Mouse (Mus musculus) CD4-positive helper T cell, adult 2 months (primary cell): ENCODE measurements around the gene Cinp.
"Not testable (repeated sequence)": the region's sequence is repeated elsewhere in the genome, so short reads cannot be mapped to it uniquely, and the experiment has no call there.

Experiments used
- DNase-seq: peaks from one replicate; pipeline ENCODE4 v3.0.0-alpha.2; 2012; ENCODE audit warnings: low read depth, missing footprints, low spot score

Cinp gene

GRCm38 (mm10) chr12:110860293-110860692 is 28.7 kb downstream of the Cinp start:
- DNase-seq: no peak

GRCm38 (mm10) chr12:110858681-110859080 is 30.3 kb downstream of the Cinp start:
- DNase-seq: not testable (repeated sequence)

- DNase-seq: peak; percentile 51
These were observed 31.7 kb downstream of the Cinp start for GRCm38 (mm10) chr12:110857196-110857595.

- no peak for DNase-seq
These were observed 33.9 kb downstream of the Cinp start for GRCm38 (mm10) chr12:110854786-110855737.

- DNase-seq: no peak
These were observed 37.0 kb downstream of the Cinp start for GRCm38 (mm10) chr12:110851923-110852322.

- peak; percentile 68 for DNase-seq
These were observed 37.5 kb downstream of the Cinp start for GRCm38 (mm10) chr12:110851414-110851813.

- no peak for DNase-seq
These were observed 38.1 kb downstream of the Cinp start for GRCm38 (mm10) chr12:110850929-110851256.

- DNase-seq: peak; percentile 65
These were observed 38.7 kb downstream of the Cinp start, which contains the start of gene Zfp839 for GRCm38 (mm10) chr12:110850010-110850928. TSS of gene Zfp839 (plus strand) at chr12:110850253.

GRCm38 (mm10) chr12:110846191-110846765 is 42.7 kb downstream of the Cinp start:
- DNase-seq: no peak

- peak; percentile 65 for DNase-seq
These were observed 43.6 kb downstream of the Cinp start for GRCm38 (mm10) chr12:110845131-110845880.

- no peak for DNase-seq
These were observed 44.5 kb downstream of the Cinp start for GRCm38 (mm10) chr12:110844227-110845130.

GRCm38 (mm10) chr12:110843194-110844048 is 45.5 kb downstream of the Cinp start:
- peak; percentile 82 for DNase-seq

GRCm38 (mm10) chr12:110841731-110842493 is 47.0 kb downstream of the Cinp start:
- DNase-seq: no peak

- DNase-seq: peak; percentile 94
These were observed 48.4 kb downstream of the Cinp start, which contains the start of gene Mok for GRCm38 (mm10) chr12:110840348-110841198. TSS of gene Mok (minus strand) at chr12:110840939.

- DNase-seq: no peak
These were observed 51.1 kb downstream of the Cinp start for GRCm38 (mm10) chr12:110837850-110838249.

GRCm38 (mm10) chr12:110837192-110837841 is 51.6 kb downstream of the Cinp start:
- DNase-seq: no peak

- no peak for DNase-seq
These were observed 52.2 kb downstream of the Cinp start for GRCm38 (mm10) chr12:110836729-110837128.
